Mouse (Mus musculus) ES-E14 (cell line): ENCODE measurements around the gene Micu2. TPM values are rescaled to one million over a fixed set of nuclear protein-coding genes. Genes with fewer than 3 reads are reported as not detected.

Source experiments
- DNase-seq: peaks from one replicate; pipeline ENCODE4 v3.0.0-alpha.2; 2013; ENCODE audit warnings: low read depth, low spot score
- H3K27ac ChIP-seq: 2 replicates; pipeline ENCODE4 v1.5.1; 2012; ENCODE audit warnings: low read depth, mild to moderate bottlenecking, low read length, moderate library complexity, mixed read lengths; ENCODE audit not compliant: poor library complexity, insufficient read depth, severe bottlenecking
- H3K36me3 ChIP-seq: 2 replicates; pipeline ENCODE4 v1.6.1; 2012; ENCODE audit warnings: mild to moderate bottlenecking, low read length, moderate library complexity, mixed read lengths; ENCODE audit not compliant: control insufficient read depth, poor library complexity, insufficient read depth, severe bottlenecking
- H3K4me1 ChIP-seq, 2 experiments: fragments of 150-350 bp in 1 of 2; sonication (generic) in 1 of 2; 2 replicates each; pipeline ENCODE4 v1.6.1; 2012; ENCODE audit warnings: low read length in 2 of 2, mild to moderate bottlenecking in 1 of 2, mixed read lengths in 1 of 2; ENCODE audit not compliant: control insufficient read depth in 2 of 2, insufficient read depth in 2 of 2, poor library complexity in 1 of 2
- H3K4me3 ChIP-seq, 2 experiments: fragments of 150-350 bp in 1 of 2; sonication (generic) in 1 of 2; 2 replicates each; pipeline ENCODE4 v1.5.1; 2012; ENCODE audit warnings: low read length in 2 of 2, low read depth in 1 of 2, mild to moderate bottlenecking in 1 of 2, mixed read lengths in 1 of 2; ENCODE audit not compliant: insufficient read depth in 1 of 2, poor library complexity in 1 of 2, severe bottlenecking in 1 of 2
- H3K9ac ChIP-seq: 2 replicates; pipeline ENCODE4 v1.6.1; 2012; ENCODE audit warnings: low read depth, mild to moderate bottlenecking, low read length, mixed read lengths; ENCODE audit not compliant: poor library complexity, insufficient read depth, severe bottlenecking
- H3K9me3 ChIP-seq: fragments of 150-350 bp; sonication (generic); 2 replicates; pipeline ENCODE4 v1.6.1; 2012; ENCODE audit warnings: low read depth, mild to moderate bottlenecking, low read length; ENCODE audit not compliant: control insufficient read depth, insufficient read depth
- CHD2 ChIP-seq: IDR thresholded peaks from 2 replicates; pipeline ENCODE4 v1.6.1; 2014; ENCODE audit warnings: mild to moderate bottlenecking, low read depth, low read length, inconsistent platforms
- HCFC1 ChIP-seq: IDR thresholded peaks from 2 replicates; pipeline ENCODE4 v1.6.1; 2012; ENCODE audit warnings: low read length, inconsistent platforms, borderline replicate concordance; ENCODE audit not compliant: insufficient read depth
- MAFK ChIP-seq: IDR thresholded peaks from 2 replicates; pipeline ENCODE4 v1.6.1; 2014; ENCODE audit warnings: mild to moderate bottlenecking, low read depth, low read length, inconsistent platforms; ENCODE audit not compliant: insufficient read depth
- ZC3H11A ChIP-seq: IDR thresholded peaks from 2 replicates; pipeline ENCODE4 v1.6.1; 2012; ENCODE audit warnings: low read depth, mild to moderate bottlenecking, inconsistent platforms, low read length, borderline replicate concordance
- ZNF384 ChIP-seq: IDR thresholded peaks from 2 replicates; pipeline ENCODE4 v1.6.1; 2012; ENCODE audit warnings: low read depth, low read length, inconsistent platforms
- in situ Hi-C, 2 experiments: fragments of 600-800 bp; cut with MboI; formaldehyde crosslinking; loops; one replicate each; pipeline ENCODE4 v1.15.1; 2025; ENCODE audit warnings: low sequenced_read_pairs in 2 of 2, inconsistent platforms in 1 of 2; ENCODE audit not compliant: unreplicated experiment in 2 of 2
- total RNA-seq: library from RNA; depleted of rRNA; stranded (reverse); fragments of 300-350 nt; gene quantifications from 2 replicates; pipeline ENCODE4 v1.2.3, GENCODE M21; 2012

Gene Micu2
- total RNA-seq, 1 experiment: 7.6 TPM

DNA sequence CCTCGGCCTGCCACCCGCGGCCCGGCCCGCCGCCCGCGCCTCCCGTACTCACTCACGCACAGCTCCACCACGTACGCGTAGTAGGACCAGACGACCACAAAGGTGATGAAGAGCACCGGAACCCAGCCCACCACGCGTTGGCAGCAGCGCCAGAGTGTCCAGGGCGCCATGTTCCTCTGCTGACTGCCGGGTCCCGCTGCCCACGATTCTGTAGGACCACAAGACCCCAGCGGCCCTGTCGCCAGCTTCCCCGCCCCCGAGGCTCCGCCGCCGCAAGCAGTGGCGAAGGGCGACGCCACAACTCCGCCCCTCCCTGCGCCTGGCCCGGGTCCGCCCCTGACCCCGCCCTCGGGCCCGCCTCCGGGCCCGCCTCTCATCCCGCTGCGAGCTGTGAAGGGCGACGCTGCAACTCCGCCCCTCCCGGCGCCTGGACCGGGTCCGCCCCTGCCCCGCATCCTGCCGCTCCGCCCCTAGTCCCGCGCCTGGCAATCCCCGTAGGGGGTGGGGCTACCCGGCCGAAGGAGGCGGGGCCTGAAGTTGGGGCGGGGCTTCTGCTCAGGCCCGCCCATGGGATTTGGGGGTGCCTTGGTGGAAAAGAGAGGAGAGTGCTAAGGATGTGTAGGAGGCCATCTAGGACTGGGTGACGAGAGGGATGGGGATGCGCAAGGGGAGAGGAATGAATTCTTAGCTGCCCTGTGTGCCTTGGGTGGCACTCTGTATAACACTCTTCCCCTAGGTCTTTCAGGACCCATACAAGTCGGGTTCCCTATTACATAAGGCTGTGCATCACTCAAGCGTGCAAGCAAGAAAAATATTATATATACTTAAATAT lies 108.8 kb downstream of the Micu2 start, which contains the start of gene Zdhhc20:
Zdhhc20 (minus strand) TSS at position 266 of the 832 bp plus-strand sequence.
- peak; percentile 88 for DNase-seq
- in situ Hi-C loops: no loop called here
- Histone ChIP-seq H3K9me3 (no peaks in the 10 kb centered on the region), H3K4me3 (peak within 1 kb of the TSS; percentile 92 to 99), H3K4me1 (peaks cover 6% of the 10 kb centered on the region in 2 experiments; a peak in 3 of 4 replicates), H3K27ac (peak within 1 kb of the TSS; percentile 24; the same call in 1 of the 2 replicates), H3K36me3 (no peaks in the 10 kb centered on the region), H3K9ac (peak within 1 kb of the TSS; percentile 85)
- peak; percentile 39; the same call in 1 of the 2 replicates for TF ChIP-seq HCFC1
- TF ChIP-seq CHD2: no peak

DNA sequence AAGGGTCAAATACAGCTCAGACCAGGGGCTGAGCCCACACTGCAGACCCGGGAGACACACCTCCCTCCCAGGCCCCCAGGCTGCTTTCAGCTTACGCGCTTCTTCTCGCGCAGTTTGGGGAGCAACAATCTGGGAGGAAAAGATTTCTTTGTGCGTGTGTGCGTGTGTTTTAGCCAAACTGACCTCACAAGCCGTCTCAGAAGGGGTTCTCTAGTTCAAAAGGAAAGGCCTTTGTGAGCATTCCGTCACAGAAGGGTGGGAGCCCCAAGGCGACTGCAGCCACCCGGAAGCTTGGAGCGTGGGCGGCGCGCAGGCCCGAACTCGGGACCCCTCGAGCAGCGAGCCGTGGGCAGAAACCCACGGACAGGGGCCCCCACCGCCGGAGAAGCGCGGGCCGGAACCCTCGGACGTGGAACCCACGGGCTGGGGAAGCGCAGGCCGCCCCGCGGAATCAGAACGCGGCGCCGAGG lies 109.5 kb downstream of the Micu2 start:
- Histone ChIP-seq H3K4me1 (peaks cover 6% of the 10 kb centered on the region in 2 experiments; a peak in 3 of 4 replicates), H3K9me3 (no peaks in the 10 kb centered on the region), H3K36me3 (no peaks in the 10 kb centered on the region), H3K9ac (peak overlapping the region; percentile 85), H3K4me3 (peak overlapping the region; percentile 92 to 99), H3K27ac (peak overlapping the region; percentile 24; the same call in 1 of the 2 replicates)
- in situ Hi-C loops: no loop called here
- TF ChIP-seq CHD2 (peak; percentile 77), ZNF384 (no peak)
- no peak for DNase-seq

DNA sequence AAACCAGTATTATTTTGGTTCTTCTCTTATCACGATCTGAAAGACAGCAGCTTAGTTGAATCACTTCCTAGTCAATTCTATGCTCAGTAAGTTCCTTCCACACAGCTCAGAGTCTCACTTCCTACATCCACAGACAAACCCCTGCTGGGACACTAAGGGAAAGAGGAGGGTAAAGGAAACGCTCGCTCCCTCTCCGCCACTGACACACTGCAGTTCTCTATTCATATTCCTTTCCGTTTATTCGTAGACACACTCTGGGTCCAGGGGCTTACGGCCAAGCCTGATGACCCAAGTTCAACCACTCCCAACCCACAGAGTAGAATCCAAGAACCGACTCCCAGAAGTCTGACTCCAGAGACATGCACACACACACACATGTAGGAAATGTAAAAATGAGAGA lies 111.9 kb downstream of the Micu2 start:
- in situ Hi-C loops: no loop called here
- H3K9ac ChIP-seq: 0 out of 2 replicates have a peak overlapping the region, but pooled peaks have one; percentile 35
- DNase-seq: no peak
- peaks cover 12% of the 10 kb centered on the region in 2 experiments; a peak in 3 of 4 replicates for H3K4me1 ChIP-seq
- H3K36me3 ChIP-seq: no peaks in the 10 kb centered on the region
- no peak overlapping the region; the same call in 1 of the 2 replicates for H3K27ac ChIP-seq
- TF ChIP-seq ZC3H11A (no peak), MAFK (no peak), HCFC1 (no peak), ZNF384 (no peak), CHD2 (no peak)
- H3K4me3 ChIP-seq: no peak overlapping the region
- H3K9me3 ChIP-seq: no peaks in the 10 kb centered on the region

DNA sequence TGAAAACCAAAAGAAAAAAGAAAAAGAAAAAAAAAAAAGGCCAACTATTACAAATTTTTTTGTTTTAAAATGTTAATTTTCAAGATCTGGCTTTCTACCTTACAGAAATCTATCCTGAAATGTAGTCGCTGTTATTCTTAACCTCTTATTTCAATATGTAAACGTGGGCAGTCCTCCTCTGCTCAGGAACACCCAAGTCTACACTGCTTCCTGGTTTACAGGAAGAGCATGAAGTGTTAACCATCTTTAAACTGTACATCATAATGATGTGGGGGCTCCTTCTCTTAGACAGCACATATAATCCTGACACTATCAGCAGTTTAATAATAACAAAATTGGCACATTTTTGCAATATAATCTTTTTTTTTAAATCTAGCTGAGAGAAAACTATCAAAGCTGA lies 113.0 kb downstream of the Micu2 start:
- H3K9me3 ChIP-seq: no peaks in the 10 kb centered on the region
- in situ Hi-C loops: no loop called here
- H3K4me3 ChIP-seq: no peak overlapping the region
- no peak for DNase-seq
- no peak overlapping the region for H3K9ac ChIP-seq
- peaks cover 14 to 17% of the 10 kb centered on the region in 2 experiments; a peak in 3 of 4 replicates for H3K4me1 ChIP-seq
- H3K36me3 ChIP-seq: no peaks in the 10 kb centered on the region
- TF ChIP-seq CHD2: no peak
- no peak for TF ChIP-seq HCFC1
- TF ChIP-seq MAFK: no peak
- no peak for TF ChIP-seq ZC3H11A
- no peak for TF ChIP-seq ZNF384
- H3K27ac ChIP-seq: no peak overlapping the region
